Mouse (Mus musculus): ENCODE measurements at regions not wholly inside any gene's neighbourhood (a gene's known extent, or its start where the extent isn't known, plus 50 kb on each side); places are given as distances from the start of the nearest gene placed in this dataset.

DNA sequence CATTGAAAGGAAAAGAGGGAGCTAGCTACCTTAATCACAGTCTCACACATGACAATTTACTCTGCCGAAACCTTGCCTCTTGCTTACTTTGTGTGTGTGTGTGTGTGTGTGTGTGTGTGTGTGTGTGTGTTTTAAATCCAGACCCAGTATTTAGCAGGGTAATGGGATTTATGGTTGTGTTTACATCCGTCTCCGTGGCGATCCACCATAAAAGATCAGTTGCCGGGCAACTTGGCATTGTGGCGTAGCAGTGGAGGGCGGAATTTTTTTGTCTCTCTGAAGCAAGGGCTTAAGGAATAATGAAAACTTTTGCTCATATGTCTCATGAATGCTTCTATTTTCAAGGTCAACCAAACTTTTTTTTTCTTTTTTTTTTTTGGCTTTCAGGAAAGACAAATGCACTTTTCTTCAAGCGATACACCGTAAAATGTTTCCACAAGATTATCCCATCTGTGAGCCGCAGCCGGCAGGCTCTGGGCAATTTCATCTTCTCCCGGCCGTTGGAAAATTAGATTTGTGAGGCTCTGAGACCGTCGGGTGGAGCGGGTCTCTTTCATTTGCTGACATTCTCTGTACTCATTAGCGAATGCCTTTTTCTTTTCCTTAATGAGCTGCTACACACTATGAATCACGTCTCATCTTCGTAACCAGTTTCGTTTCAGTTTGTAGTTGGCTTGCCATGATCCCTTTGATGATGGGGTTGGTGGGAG is 53.9 kb upstream of the Ptch1 start:
- H3K9ac ChIP-seq, result peak overlapping the region; percentile 44; the same call in 1 of the 2 replicates
- peak overlapping the region; percentile 27 for H3K4me3 ChIP-seq
- ATAC-seq (ENCODE audit: low read depth), result peak; percentile 89
- H3K27ac ChIP-seq (replicated peaks), result peak overlapping the region; percentile 62; the same call in 1 of the 2 replicates
- no peaks in the 10 kb centered on the region for H3K27me3 ChIP-seq
- peak overlapping the region; percentile 51 for H3K4me2 ChIP-seq
- no peaks in the 10 kb centered on the region for H3K36me3 ChIP-seq
- peaks cover 7% of the 10 kb centered on the region for H3K4me1 ChIP-seq (replicated peaks)
- no peaks in the 10 kb centered on the region for H3K9me3 ChIP-seq
- WGBS, result 9% methylated on average over 20 of the region's 20 CpGs

DNA sequence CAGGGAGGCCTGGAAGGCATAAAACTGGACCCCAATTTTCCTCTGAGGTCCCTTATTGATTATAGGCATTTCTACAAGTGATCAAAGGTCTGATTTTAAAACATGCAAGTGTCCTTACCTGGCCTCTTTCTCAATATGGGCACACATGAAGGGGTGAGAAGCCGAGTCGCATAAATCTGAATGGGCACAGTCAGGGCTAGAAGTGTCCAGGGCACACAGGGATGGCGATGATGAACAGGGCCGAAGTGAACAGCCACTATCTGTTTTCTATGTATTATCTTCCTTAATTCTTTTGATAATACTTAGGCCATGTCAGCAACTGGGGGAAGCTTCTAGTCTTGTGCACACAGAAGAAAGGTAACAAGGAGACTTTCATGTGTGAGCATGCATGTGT is 54.5 kb upstream of the Ptch1 start:
- H3K36me3 ChIP-seq, result no peaks in the 10 kb centered on the region
- peak overlapping the region; percentile 51 for H3K4me2 ChIP-seq
- H3K4me1 ChIP-seq (replicated peaks), result peaks cover 7% of the 10 kb centered on the region
- peak overlapping the region; percentile 44; the same call in 1 of the 2 replicates for H3K9ac ChIP-seq
- H3K27ac ChIP-seq (replicated peaks), result peak overlapping the region; percentile 62; the same call in 1 of the 2 replicates
- H3K27me3 ChIP-seq, result no peaks in the 10 kb centered on the region
- no peaks in the 10 kb centered on the region for H3K9me3 ChIP-seq
- ATAC-seq (ENCODE audit: low read depth), result peak; percentile 30; the same call in 1 of the 2 replicates
- peak overlapping the region; percentile 27 for H3K4me3 ChIP-seq
- 69% methylated on average over 4 of the region's 4 CpGs for WGBS

DNA sequence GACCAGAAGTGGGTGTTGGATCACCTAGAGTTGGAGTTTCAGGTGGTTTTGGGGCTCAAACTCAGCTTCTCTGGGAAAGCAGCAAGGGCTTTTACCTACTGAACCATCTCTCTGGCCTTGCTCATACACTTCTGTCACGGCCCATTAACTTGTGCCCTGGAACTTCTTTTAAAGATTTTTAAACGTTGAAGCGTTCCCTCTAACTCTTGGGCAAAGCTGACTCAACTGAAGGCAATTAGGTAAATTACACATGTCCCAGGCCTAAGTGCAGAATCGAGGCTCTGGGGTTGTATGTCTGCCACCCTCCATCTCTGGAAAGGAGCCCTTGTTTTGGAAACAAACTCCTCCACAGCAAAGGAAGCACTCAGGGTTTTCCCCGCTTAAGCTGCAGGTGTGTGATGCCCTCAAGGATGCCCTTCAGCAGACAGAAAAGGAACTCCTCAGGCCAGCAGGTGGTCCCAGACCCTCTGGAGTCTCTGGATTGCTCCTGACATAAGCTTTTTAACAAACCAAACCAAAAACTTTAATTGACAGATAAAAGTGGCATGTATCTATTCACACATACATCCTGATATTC is 58.5 kb upstream of the Ptch1 start:
- H3K36me3 ChIP-seq, result no peaks in the 10 kb centered on the region
- H3K27me3 ChIP-seq, result no peaks in the 10 kb centered on the region
- H3K4me3 ChIP-seq, result no peak overlapping the region
- no peak overlapping the region for H3K27ac ChIP-seq (replicated peaks)
- no peak overlapping the region for H3K9ac ChIP-seq
- peaks cover 7% of the 10 kb centered on the region for H3K4me1 ChIP-seq (replicated peaks)
- H3K4me2 ChIP-seq, result no peak overlapping the region
- 44% methylated on average over 5 of the region's 5 CpGs for WGBS
- ATAC-seq (ENCODE audit: low read depth), result no peak
- no peaks in the 10 kb centered on the region for H3K9me3 ChIP-seq

DNA sequence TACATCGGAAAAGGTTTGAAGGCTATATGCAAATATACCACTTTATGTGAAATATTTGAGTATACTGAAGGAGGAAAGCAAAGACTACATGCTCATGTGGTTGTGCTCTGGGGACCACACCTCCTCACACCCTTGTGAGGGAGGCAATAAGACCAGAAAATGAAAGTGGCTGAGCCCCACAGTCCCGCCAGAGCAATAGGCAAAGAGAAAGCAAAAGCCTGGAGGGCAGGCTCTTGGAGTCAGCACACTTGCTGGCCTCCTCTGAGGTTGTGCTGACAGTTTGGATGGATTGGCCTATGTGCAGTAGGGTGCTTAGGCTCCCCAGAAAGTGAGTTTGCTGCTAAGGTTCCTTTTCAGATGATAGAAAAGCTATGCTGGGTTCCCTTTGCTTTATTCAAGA is 60.9 kb upstream of the Ptch1 start:
- no peak overlapping the region for H3K4me2 ChIP-seq
- WGBS, result 83% methylated on average over 2 of the region's 2 CpGs
- no peak overlapping the region for H3K27ac ChIP-seq (replicated peaks)
- H3K27me3 ChIP-seq, result no peaks in the 10 kb centered on the region
- H3K4me3 ChIP-seq, result no peak overlapping the region
- H3K36me3 ChIP-seq, result no peaks in the 10 kb centered on the region
- no peaks in the 10 kb centered on the region for H3K4me1 ChIP-seq (replicated peaks)
- H3K9me3 ChIP-seq, result no peaks in the 10 kb centered on the region
- H3K9ac ChIP-seq, result no peak overlapping the region
- ATAC-seq (ENCODE audit: low read depth), result no peak

DNA sequence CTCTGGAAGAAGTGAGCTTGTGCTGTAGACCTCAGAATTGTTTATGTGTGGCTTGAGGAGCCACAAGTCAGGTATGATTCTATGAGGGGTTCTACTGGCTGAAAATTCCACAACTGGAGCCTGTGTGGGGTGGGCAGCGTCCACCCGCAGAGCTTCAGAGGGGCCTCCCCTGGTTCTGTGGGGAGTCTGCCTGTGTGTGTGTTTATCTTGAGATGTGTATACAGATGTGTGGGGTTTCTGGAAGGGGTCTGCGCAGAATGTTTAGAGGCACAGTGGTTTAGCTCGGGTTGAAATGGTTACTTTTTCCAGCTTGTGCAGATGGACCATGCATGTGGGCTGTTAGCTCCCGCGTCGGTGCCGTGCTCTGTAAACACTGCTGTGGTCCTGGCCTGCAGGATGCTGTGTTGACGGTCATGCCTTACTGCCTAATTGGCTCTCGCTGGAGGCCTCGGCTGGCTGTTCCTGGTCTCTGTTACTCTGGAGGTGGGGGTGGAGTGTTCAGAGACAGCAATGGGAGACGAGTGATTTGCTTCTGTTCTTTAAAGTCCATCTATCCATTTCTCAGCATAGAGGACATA is 68.3 kb upstream of the Ptch1 start:
- H3K9ac ChIP-seq, result no peak overlapping the region
- no peak overlapping the region for H3K4me2 ChIP-seq
- peak; percentile 60 for ATAC-seq (ENCODE audit: low read depth)
- no peaks in the 10 kb centered on the region for H3K9me3 ChIP-seq
- H3K4me1 ChIP-seq (replicated peaks), result peaks cover 24% of the 10 kb centered on the region
- no peaks in the 10 kb centered on the region for H3K27me3 ChIP-seq
- 0 out of 2 replicates have a peak overlapping the region, but pooled peaks have one; percentile 3 for H3K27ac ChIP-seq (replicated peaks)
- WGBS, result 48% methylated on average over 12 of the region's 12 CpGs
- H3K4me3 ChIP-seq, result no peak overlapping the region
- H3K36me3 ChIP-seq, result no peaks in the 10 kb centered on the region

DNA sequence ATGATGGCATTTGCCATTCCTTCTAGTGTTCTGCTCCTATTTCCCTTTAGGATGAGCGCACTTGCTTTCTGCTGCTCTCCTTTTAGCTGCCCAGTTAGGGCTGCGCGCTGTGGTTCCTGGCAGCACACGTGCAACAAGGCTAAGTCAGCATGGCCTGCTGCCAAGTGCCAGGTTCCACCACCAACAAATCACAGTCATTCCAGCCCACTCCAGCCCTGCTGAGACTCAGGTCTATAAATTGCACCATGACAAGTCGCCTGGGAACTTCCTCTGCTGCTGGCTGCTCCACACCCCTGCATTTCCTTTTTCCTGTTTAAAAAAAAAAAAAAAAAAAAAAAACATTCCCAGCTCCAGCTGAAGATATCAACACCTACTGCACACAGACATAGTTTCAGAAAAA is 69.2 kb upstream of the Ptch1 start:
- Histone ChIP-seq H3K36me3 (no peaks in the 10 kb centered on the region), H3K4me2 (no peak overlapping the region), H3K4me3 (no peak overlapping the region), H3K4me1 (replicated peaks) (peaks cover 24% of the 10 kb centered on the region), H3K9me3 (no peaks in the 10 kb centered on the region), H3K27ac (replicated peaks) (peak overlapping the region; percentile 59; the same call in 1 of the 2 replicates), H3K9ac (no peak overlapping the region), H3K27me3 (no peaks in the 10 kb centered on the region)
- ATAC-seq (ENCODE audit: low read depth), result peak; percentile 94
- 25% methylated on average over 5 of the region's 5 CpGs for WGBS

DNA sequence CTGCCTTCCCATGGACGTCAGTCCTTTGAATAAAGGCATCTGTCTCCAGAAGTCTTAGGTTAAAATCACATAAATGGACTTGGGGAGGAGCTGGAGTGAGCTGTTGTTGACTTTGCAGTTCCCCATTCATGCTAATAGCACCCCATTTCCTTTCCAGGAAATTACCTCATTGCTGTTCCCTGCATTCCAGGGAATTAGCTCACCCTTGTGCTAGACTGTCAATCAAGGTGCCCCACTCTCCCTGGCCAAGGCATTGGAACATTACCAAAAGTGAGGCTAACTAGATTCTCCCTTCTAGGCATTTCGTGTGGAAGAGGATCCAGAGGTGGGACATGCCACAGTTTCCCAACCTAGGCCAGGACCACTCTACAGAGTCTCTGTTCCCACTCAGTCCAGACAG is 70.0 kb upstream of the Ptch1 start:
- peak overlapping the region; percentile 59; the same call in 1 of the 2 replicates for H3K27ac ChIP-seq (replicated peaks)
- H3K4me2 ChIP-seq, result no peak overlapping the region
- H3K9me3 ChIP-seq, result no peaks in the 10 kb centered on the region
- H3K4me1 ChIP-seq (replicated peaks), result peaks cover 24% of the 10 kb centered on the region
- no peaks in the 10 kb centered on the region; the same call in 1 of the 2 replicates for H3K27me3 ChIP-seq
- H3K9ac ChIP-seq, result no peak overlapping the region
- no peak for ATAC-seq (ENCODE audit: low read depth)
- WGBS, result 52% methylated on average over 2 of the region's 2 CpGs
- no peak overlapping the region for H3K4me3 ChIP-seq
- no peaks in the 10 kb centered on the region for H3K36me3 ChIP-seq

DNA sequence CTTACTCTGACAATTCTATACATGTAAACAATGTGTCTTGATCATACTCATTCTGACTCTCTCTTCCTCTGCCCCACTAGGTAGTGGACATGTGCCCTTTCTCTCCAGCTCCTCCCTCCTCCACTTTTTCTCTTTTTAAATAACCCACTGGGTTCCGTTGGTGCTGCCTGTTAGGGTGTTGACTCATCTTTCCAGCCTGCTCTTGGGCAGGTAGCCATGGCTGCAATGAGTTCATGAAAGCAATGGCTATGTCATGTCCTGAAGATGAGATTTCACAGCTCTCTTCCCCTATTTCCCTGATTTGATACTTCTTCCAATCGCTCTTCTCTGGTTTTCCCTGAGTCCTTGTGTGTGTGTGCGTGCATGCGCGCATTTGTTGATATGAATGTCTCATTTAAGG is 70.9 kb upstream of the Ptch1 start:
- Histone ChIP-seq H3K4me3 (no peak overlapping the region), H3K9me3 (no peaks in the 10 kb centered on the region), H3K4me2 (no peak overlapping the region), H3K9ac (no peak overlapping the region), H3K27ac (replicated peaks) (no peak overlapping the region), H3K4me1 (replicated peaks) (peaks cover 24% of the 10 kb centered on the region), H3K27me3 (no peaks in the 10 kb centered on the region; the same call in 1 of the 2 replicates), H3K36me3 (no peaks in the 10 kb centered on the region)
- WGBS, result 92% methylated on average over 5 of the region's 5 CpGs
- no peak for ATAC-seq (ENCODE audit: low read depth)

DNA sequence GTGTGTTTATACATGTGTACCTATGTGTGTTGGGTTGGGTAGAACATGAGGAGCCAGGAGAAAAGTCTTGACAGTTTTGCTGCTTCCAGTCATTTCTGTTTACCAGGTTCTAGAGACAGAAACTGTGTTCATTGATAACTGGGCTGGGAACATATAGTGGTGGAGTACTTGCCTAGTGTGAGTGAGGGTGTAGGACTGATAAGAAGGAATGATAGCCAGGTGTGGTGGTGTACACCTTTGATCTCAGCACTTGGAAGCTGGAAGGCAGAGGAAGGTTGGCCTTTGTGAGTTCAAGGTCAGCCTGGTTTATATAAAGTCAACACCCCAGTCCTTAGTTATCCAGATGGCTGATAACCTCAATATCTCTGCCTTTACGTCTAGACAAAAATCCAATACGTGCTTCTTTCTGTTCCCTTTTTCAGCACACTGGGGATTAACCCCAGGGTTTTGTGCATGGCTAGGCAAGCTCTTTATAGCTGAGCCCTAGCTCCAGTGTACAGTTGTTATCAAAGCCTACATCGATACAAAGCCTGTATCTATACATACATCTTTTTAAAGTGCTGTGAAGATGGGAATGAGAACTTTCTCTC is 75.8 kb upstream of the Ptch1 start:
- Histone ChIP-seq H3K9me3 (no peaks in the 10 kb centered on the region), H3K4me2 (no peak overlapping the region), H3K27ac (replicated peaks) (no peak overlapping the region), H3K27me3 (no peaks in the 10 kb centered on the region; the same call in 1 of the 2 replicates), H3K4me3 (no peak overlapping the region), H3K36me3 (no peaks in the 10 kb centered on the region), H3K4me1 (replicated peaks) (no peaks in the 10 kb centered on the region), H3K9ac (no peak overlapping the region)
- no peak for ATAC-seq (ENCODE audit: low read depth)
- WGBS, result 89% methylated on average over 3 of the region's 3 CpGs

DNA sequence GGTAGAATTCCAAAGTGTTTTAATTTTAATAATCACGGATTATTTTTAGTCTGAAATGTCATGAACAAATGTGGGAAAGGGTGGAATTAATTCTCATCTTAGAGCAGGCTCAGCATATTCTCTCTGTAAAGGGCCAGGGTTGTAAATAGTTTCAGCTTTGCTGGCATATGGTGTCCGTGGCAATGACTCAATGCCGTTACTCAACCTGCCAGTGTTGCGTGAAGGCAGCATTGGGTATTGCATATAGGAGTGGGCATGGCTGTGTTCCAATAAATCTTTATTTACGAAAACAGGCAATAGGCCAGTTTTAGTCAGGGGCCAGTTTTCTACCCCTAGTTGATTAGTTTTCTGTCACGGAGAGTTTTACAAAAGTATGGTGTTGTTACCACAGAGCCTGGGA is 81.1 kb upstream of the Ptch1 start:
- Histone ChIP-seq H3K27me3 (no peaks in the 10 kb centered on the region), H3K9ac (no peak overlapping the region), H3K9me3 (no peaks in the 10 kb centered on the region), H3K27ac (replicated peaks) (no peak overlapping the region), H3K4me1 (replicated peaks) (no peaks in the 10 kb centered on the region), H3K4me2 (no peak overlapping the region), H3K36me3 (no peaks in the 10 kb centered on the region), H3K4me3 (no peak overlapping the region)
- no peak for ATAC-seq (ENCODE audit: low read depth)
- 60% methylated on average over 6 of the region's 6 CpGs for WGBS

DNA sequence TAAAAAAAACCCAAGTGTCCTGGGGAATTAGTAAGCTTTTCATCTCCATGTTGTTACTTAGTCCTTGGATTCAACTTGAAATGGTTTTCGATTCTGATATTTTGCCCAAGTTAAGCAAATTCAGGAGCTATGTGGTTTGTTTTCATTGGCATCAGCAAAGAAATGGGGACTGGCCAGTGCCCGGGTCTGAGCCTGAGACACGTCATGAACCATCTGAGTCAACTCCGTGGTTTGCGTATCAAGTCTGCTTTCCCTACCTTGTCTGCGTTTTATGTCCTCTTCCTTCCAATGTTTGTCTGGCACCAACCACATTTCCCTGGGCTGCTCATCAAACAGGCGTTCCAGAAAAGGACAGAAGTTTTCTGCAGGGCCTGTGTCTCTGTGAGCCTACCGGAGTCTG is 83.7 kb upstream of the Ptch1 start:
- H3K4me2 ChIP-seq, result no peak overlapping the region
- no peaks in the 10 kb centered on the region for H3K36me3 ChIP-seq
- no peak for ATAC-seq (ENCODE audit: low read depth)
- no peak overlapping the region for H3K4me3 ChIP-seq
- no peaks in the 10 kb centered on the region for H3K27me3 ChIP-seq
- WGBS, result 89% methylated on average over 8 of the region's 8 CpGs
- H3K4me1 ChIP-seq (replicated peaks), result no peaks in the 10 kb centered on the region
- H3K9me3 ChIP-seq, result no peaks in the 10 kb centered on the region
- no peak overlapping the region for H3K27ac ChIP-seq (replicated peaks)
- no peak overlapping the region for H3K9ac ChIP-seq

DNA sequence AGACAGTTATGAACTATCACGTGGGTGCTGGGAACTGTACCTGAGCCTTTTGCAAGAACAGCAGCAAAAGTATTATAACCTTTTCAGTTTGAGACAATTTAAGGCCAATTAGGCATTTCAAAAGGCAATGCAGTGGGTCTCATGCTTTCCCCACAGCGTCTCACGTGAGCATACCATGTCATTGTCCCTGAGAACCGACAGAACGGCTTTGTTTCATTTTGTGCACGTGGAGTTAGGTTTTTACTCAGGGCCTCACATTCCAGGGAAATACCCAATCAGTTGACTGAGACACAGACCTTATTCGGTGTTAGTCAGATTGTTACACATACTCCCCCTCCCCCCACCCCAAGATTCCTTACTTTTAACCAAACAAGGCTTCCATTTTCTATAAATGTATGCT is 86.0 kb upstream of the Ptch1 start:
- Histone ChIP-seq H3K9me3 (no peaks in the 10 kb centered on the region), H3K4me1 (replicated peaks) (no peaks in the 10 kb centered on the region), H3K36me3 (no peaks in the 10 kb centered on the region), H3K4me2 (no peak overlapping the region), H3K9ac (no peak overlapping the region), H3K27ac (replicated peaks) (no peak overlapping the region), H3K27me3 (no peaks in the 10 kb centered on the region), H3K4me3 (no peak overlapping the region)
- ATAC-seq (ENCODE audit: low read depth), result no peak
- WGBS, result 90% methylated on average over 7 of the region's 7 CpGs
